Mouse (Mus musculus): ENCODE measurements at regions not wholly inside any gene's neighbourhood (a gene's known extent, or its start where the extent isn't known, plus 50 kb on each side); places are given as distances from the start of the nearest gene placed in this dataset.

- no peaks in the 10 kb centered on the region for H3K27me3 ChIP-seq (ENCODE audit: control insufficient read depth, insufficient read depth, low read length)
- H3K36me3 ChIP-seq (ENCODE audit: control insufficient read depth, insufficient read depth): no peaks in the 10 kb centered on the region
- 71% methylated on average over 5 of the region's 5 CpGs for WGBS
- no peak overlapping the region for H3K27ac ChIP-seq (ENCODE audit: low read length)
- no peaks in the 10 kb centered on the region for H3K4me1 ChIP-seq (ENCODE audit: control insufficient read depth, insufficient read depth, low read length)
- H3K4me3 ChIP-seq (ENCODE audit: low read length): no peak overlapping the region
- no peak for ATAC-seq (replicated peaks; ENCODE audit: extremely low read depth, insufficient read depth, low FRiP score)
- H3K9me3 ChIP-seq (replicated peaks; ENCODE audit: control insufficient read depth, low read length): no peaks in the 10 kb centered on the region
- H3K9ac ChIP-seq (ENCODE audit: low read length): no peak overlapping the region
- no peak overlapping the region for H3K4me2 ChIP-seq (ENCODE audit: low read depth, low read length)
Measured at GRCm38 (mm10) chr17:48738708-48739107, 193.5 kb upstream of the Lrfn2 start.

GRCm38 (mm10) chr17:48742769-48743405 lies 189.3 kb upstream of the Lrfn2 start:
- Histone ChIP-seq H3K4me3 (ENCODE audit: low read length) (no peak overlapping the region), H3K27me3 (ENCODE audit: control insufficient read depth, insufficient read depth, low read length) (no peaks in the 10 kb centered on the region), H3K9me3 (replicated peaks; ENCODE audit: control insufficient read depth, low read length) (no peaks in the 10 kb centered on the region), H3K4me2 (ENCODE audit: low read depth, low read length) (no peak overlapping the region), H3K9ac (ENCODE audit: low read length) (no peak overlapping the region), H3K27ac (ENCODE audit: low read length) (no peak overlapping the region), H3K4me1 (ENCODE audit: control insufficient read depth, insufficient read depth, low read length) (no peaks in the 10 kb centered on the region), H3K36me3 (ENCODE audit: control insufficient read depth, insufficient read depth) (no peaks in the 10 kb centered on the region)
- no peak for ATAC-seq (replicated peaks; ENCODE audit: extremely low read depth, insufficient read depth, low FRiP score)
- WGBS: 83% methylated on average over 13 of the region's 13 CpGs

- Histone ChIP-seq H3K4me1 (ENCODE audit: control insufficient read depth, insufficient read depth, low read length) (no peaks in the 10 kb centered on the region), H3K4me3 (ENCODE audit: low read length) (no peak overlapping the region), H3K27ac (ENCODE audit: low read length) (no peak overlapping the region), H3K36me3 (ENCODE audit: control insufficient read depth, insufficient read depth) (no peaks in the 10 kb centered on the region), H3K4me2 (ENCODE audit: low read depth, low read length) (no peak overlapping the region), H3K9ac (ENCODE audit: low read length) (no peak overlapping the region), H3K27me3 (ENCODE audit: control insufficient read depth, insufficient read depth, low read length) (no peaks in the 10 kb centered on the region), H3K9me3 (replicated peaks; ENCODE audit: control insufficient read depth, low read length) (no peaks in the 10 kb centered on the region)
- no peak for ATAC-seq (replicated peaks; ENCODE audit: extremely low read depth, insufficient read depth, low FRiP score)
- WGBS: 25% methylated on average over 2 of the region's 2 CpGs
Measured at GRCm38 (mm10) chr17:48770099-48770498, 162.1 kb upstream of the Lrfn2 start.

GRCm38 (mm10) chr17:48771721-48772320 lies 160.4 kb upstream of the Lrfn2 start:
- Histone ChIP-seq H3K9ac (ENCODE audit: low read length) (no peak overlapping the region), H3K4me1 (ENCODE audit: control insufficient read depth, insufficient read depth, low read length) (no peaks in the 10 kb centered on the region), H3K9me3 (replicated peaks; ENCODE audit: control insufficient read depth, low read length) (no peaks in the 10 kb centered on the region), H3K27ac (ENCODE audit: low read length) (no peak overlapping the region), H3K4me3 (ENCODE audit: low read length) (no peak overlapping the region), H3K27me3 (ENCODE audit: control insufficient read depth, insufficient read depth, low read length) (no peaks in the 10 kb centered on the region), H3K36me3 (ENCODE audit: control insufficient read depth, insufficient read depth) (no peaks in the 10 kb centered on the region), H3K4me2 (ENCODE audit: low read depth, low read length) (no peak overlapping the region)
- WGBS: 82% methylated on average over 13 of the region's 13 CpGs
- ATAC-seq (replicated peaks; ENCODE audit: extremely low read depth, insufficient read depth, low FRiP score): no peak

- Histone ChIP-seq H3K4me1 (ENCODE audit: control insufficient read depth, insufficient read depth, low read length) (no peaks in the 10 kb centered on the region), H3K9me3 (replicated peaks; ENCODE audit: control insufficient read depth, low read length) (peaks cover 3% of the 10 kb centered on the region), H3K36me3 (ENCODE audit: control insufficient read depth, insufficient read depth) (no peaks in the 10 kb centered on the region), H3K27me3 (ENCODE audit: control insufficient read depth, insufficient read depth, low read length) (no peaks in the 10 kb centered on the region), H3K4me2 (ENCODE audit: low read depth, low read length) (no peak overlapping the region), H3K27ac (ENCODE audit: low read length) (no peak overlapping the region), H3K9ac (ENCODE audit: low read length) (no peak overlapping the region), H3K4me3 (ENCODE audit: low read length) (no peak overlapping the region)
- ATAC-seq (replicated peaks; ENCODE audit: extremely low read depth, insufficient read depth, low FRiP score): no peak
- 63% methylated on average over 15 of the region's 15 CpGs for WGBS
Measured at GRCm38 (mm10) chr17:48774172-48774890, 157.8 kb upstream of the Lrfn2 start.

- no peak overlapping the region for H3K4me2 ChIP-seq (ENCODE audit: low read depth, low read length)
- H3K9me3 ChIP-seq (replicated peaks; ENCODE audit: control insufficient read depth, low read length): peaks cover 3% of the 10 kb centered on the region
- H3K27me3 ChIP-seq (ENCODE audit: control insufficient read depth, insufficient read depth, low read length): no peaks in the 10 kb centered on the region
- H3K9ac ChIP-seq (ENCODE audit: low read length): no peak overlapping the region
- no peak overlapping the region for H3K4me3 ChIP-seq (ENCODE audit: low read length)
- H3K36me3 ChIP-seq (ENCODE audit: control insufficient read depth, insufficient read depth): no peaks in the 10 kb centered on the region
- no peak for ATAC-seq (replicated peaks; ENCODE audit: extremely low read depth, insufficient read depth, low FRiP score)
- WGBS: 74% methylated on average over 5 of the region's 5 CpGs
- H3K27ac ChIP-seq (ENCODE audit: low read length): no peak overlapping the region
- no peaks in the 10 kb centered on the region for H3K4me1 ChIP-seq (ENCODE audit: control insufficient read depth, insufficient read depth, low read length)
Measured at GRCm38 (mm10) chr17:48775479-48775878, 156.7 kb upstream of the Lrfn2 start.

GRCm38 (mm10) chr17:48776502-48776902 lies 155.7 kb upstream of the Lrfn2 start:
- Histone ChIP-seq H3K9ac (ENCODE audit: low read length) (no peak overlapping the region), H3K9me3 (replicated peaks; ENCODE audit: control insufficient read depth, low read length) (peaks cover 3% of the 10 kb centered on the region), H3K4me3 (ENCODE audit: low read length) (no peak overlapping the region), H3K4me2 (ENCODE audit: low read depth, low read length) (no peak overlapping the region), H3K27me3 (ENCODE audit: control insufficient read depth, insufficient read depth, low read length) (no peaks in the 10 kb centered on the region), H3K36me3 (ENCODE audit: control insufficient read depth, insufficient read depth) (no peaks in the 10 kb centered on the region), H3K27ac (ENCODE audit: low read length) (no peak overlapping the region), H3K4me1 (ENCODE audit: control insufficient read depth, insufficient read depth, low read length) (no peaks in the 10 kb centered on the region)
- 9% methylated on average over 2 of the region's 2 CpGs for WGBS
- no peak for ATAC-seq (replicated peaks; ENCODE audit: extremely low read depth, insufficient read depth, low FRiP score)

GRCm38 (mm10) chr17:48780217-48780616 lies 152.0 kb upstream of the Lrfn2 start:
- H3K9ac ChIP-seq (ENCODE audit: low read length): no peak overlapping the region
- 88% methylated on average over 7 of the region's 7 CpGs for WGBS
- H3K4me2 ChIP-seq (ENCODE audit: low read depth, low read length): no peak overlapping the region
- H3K36me3 ChIP-seq (ENCODE audit: control insufficient read depth, insufficient read depth): no peaks in the 10 kb centered on the region
- H3K4me3 ChIP-seq (ENCODE audit: low read length): no peak overlapping the region
- peaks cover 3% of the 10 kb centered on the region for H3K9me3 ChIP-seq (replicated peaks; ENCODE audit: control insufficient read depth, low read length)
- H3K27ac ChIP-seq (ENCODE audit: low read length): no peak overlapping the region
- no peak for ATAC-seq (replicated peaks; ENCODE audit: extremely low read depth, insufficient read depth, low FRiP score)
- no peaks in the 10 kb centered on the region for H3K27me3 ChIP-seq (ENCODE audit: control insufficient read depth, insufficient read depth, low read length)
- H3K4me1 ChIP-seq (ENCODE audit: control insufficient read depth, insufficient read depth, low read length): no peaks in the 10 kb centered on the region

- H3K4me2 ChIP-seq (ENCODE audit: low read depth, low read length): no peak overlapping the region
- H3K27me3 ChIP-seq (ENCODE audit: control insufficient read depth, insufficient read depth, low read length): no peaks in the 10 kb centered on the region
- no peaks in the 10 kb centered on the region for H3K4me1 ChIP-seq (ENCODE audit: control insufficient read depth, insufficient read depth, low read length)
- WGBS: 79% methylated on average over 5 of the region's 5 CpGs
- no peak overlapping the region for H3K9ac ChIP-seq (ENCODE audit: low read length)
- no peak overlapping the region for H3K27ac ChIP-seq (ENCODE audit: low read length)
- no peaks in the 10 kb centered on the region for H3K9me3 ChIP-seq (replicated peaks; ENCODE audit: control insufficient read depth, low read length)
- no peak overlapping the region for H3K4me3 ChIP-seq (ENCODE audit: low read length)
- H3K36me3 ChIP-seq (ENCODE audit: control insufficient read depth, insufficient read depth): no peaks in the 10 kb centered on the region
- ATAC-seq (replicated peaks; ENCODE audit: extremely low read depth, insufficient read depth, low FRiP score): no peak
Measured at GRCm38 (mm10) chr17:48784417-48784816, 147.8 kb upstream of the Lrfn2 start.
